Mouse (Mus musculus): ENCODE measurements around the gene Dll3.
"Not testable (repeated sequence)": the region's sequence is repeated elsewhere in the genome, so short reads cannot be mapped to it uniquely, and the experiment has no call there.

Gene Dll3

GRCm38 (mm10) chr7:28251976-28252375 lies 50.1 kb downstream of the Dll3 start:
- no peak for DNase-seq (ENCODE audit: low read depth, low spot score)

GRCm38 (mm10) chr7:28248957-28249356 lies 53.1 kb downstream of the Dll3 start:
- no peak for DNase-seq (ENCODE audit: low read depth, low spot score)

GRCm38 (mm10) chr7:28243943-28244342 lies 58.1 kb downstream of the Dll3 start:
- DNase-seq (ENCODE audit: low read depth, low spot score): not testable (repeated sequence)
